Mouse (Mus musculus): Measurements from ENCODE around the gene Capn8.
A peak's percentile ranks its signal among the peaks of the same experiment; 100 is the strongest.
"Not testable (repeated sequence)": the region's sequence is repeated elsewhere in the genome, so short reads cannot be mapped to it uniquely, and the experiment has no call there.

The Capn8 gene

DNA sequence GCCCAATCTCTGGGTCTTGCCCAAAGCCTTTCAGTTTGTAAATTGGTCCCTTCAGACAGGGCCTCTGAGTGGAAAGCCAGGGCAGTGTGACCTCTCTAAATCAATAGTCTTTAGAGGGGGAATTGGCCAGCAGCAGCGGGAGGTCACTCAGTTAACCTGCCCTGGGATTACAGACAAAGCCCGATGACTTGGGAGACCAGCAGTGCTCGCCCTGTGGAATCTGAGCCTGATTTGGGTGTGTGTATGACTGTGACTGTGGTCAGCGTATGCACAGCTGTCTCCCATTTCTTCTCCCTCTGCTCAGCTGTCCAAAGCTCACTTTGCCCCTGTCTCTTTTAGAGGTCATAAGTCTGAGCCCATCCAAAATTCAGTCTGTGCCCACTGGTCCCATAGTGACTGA is 55.7 kb downstream of the Capn8 start:
- no peak for DNase-seq

GRCm38 (mm10) chr1:182621256-182621655 is 56.4 kb downstream of the Capn8 start:
- no peak for DNase-seq

DNA sequence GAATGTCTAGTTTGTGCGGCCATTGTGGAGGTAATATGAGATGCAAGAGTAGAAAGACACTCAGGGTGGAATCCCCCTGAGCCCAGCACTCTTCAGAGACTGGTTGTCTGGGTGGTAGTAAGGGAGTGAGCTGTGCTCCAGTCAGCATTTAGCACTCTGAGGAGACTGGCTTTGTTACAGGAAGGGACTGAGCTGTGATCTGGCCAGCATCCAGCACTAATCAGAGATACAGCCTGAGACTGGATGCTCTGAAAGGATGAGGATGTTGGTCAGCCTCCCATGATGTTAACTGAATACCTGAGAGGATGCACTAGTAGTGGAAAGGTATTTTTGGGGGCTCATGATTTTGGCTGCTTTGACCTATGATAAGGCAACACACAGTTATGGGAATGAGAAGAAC is 61.4 kb downstream of the Capn8 start:
- DNase-seq, result no peak

- DNase-seq, result no peak
Observed at GRCm38 (mm10) chr1:182629228-182629627, 64.4 kb downstream of the Capn8 start.

GRCm38 (mm10) chr1:182633712-182634294 is 69.0 kb downstream of the Capn8 start:
- no peak for DNase-seq

- DNase-seq, result no peak
Observed at GRCm38 (mm10) chr1:182639016-182639415, 74.2 kb downstream of the Capn8 start.

DNA sequence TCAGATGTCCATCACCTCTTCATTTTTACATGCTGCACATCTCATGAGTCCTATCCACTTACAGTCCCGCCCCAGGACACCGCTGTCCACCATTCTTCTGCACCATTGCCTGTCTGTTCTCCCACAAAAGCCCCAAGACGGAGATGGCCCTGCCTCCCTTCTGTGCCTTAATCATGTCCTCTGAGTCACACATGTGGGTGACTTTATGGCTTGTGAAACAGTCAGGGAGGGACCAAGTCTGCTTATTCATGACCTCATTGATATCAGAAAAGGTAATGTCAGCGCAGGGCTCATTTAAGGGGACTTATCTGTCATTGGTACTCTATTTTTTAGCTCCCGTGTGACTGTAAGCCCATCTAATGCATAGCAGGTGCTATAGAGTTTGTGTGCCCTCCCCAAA is 74.6 kb downstream of the Capn8 start:
- no peak for DNase-seq

GRCm38 (mm10) chr1:182640094-182640493 is 75.3 kb downstream of the Capn8 start:
- no peak for DNase-seq

- DNase-seq, result no peak
Observed at GRCm38 (mm10) chr1:182642779-182643178, 78.0 kb downstream of the Capn8 start.

GRCm38 (mm10) chr1:182644418-182644817 is 79.6 kb downstream of the Capn8 start:
- DNase-seq, result not testable (repeated sequence)

- no peak for DNase-seq
Observed at GRCm38 (mm10) chr1:182645211-182645668, 80.4 kb downstream of the Capn8 start.

DNA sequence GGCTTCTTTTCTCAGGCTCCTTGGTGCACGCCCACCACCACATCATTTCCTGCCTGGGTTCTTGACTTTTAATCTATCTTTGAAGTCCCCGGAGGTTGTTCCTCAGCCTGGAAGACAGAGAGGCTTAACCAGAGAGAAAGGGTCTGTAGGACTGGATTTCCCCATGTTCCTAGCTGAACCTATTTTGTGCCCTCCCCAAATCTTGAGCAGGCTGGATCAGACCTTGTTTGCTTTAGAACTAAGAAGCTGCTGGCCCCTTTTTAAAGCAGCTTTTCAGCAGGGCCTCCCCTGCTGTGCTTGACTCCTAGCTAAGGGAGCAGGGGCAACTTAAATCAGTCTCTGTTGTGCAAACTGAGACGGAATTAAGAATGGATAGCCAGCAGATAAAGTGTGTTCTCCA is 82.0 kb downstream of the Capn8 start:
- DNase-seq, result no peak

- peak; percentile 38 for DNase-seq
Observed at GRCm38 (mm10) chr1:182657760-182658159, 93.0 kb downstream of the Capn8 start.

GRCm38 (mm10) chr1:182660365-182660764 is 95.6 kb downstream of the Capn8 start:
- no peak for DNase-seq

DNA sequence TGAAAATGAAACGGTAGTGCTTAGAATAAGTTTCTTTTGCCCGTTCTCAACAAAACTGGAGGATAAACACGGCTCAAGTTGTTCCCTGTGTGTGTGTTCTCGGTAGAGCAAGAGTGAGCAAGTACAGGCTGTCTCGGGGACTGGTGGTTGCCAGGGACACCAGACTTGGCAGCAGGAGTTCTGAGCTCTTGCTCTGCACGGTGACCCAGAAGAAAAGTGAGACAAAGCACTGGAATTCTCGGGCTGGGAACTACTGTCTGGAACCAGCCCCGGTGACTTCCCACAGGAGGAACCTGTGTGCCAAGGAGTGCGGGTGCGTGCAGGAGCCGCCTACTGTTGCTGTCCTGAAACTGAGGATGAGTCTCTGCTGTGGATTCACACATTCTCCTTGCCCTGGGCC is 98.9 kb downstream of the Capn8 start:
- DNase-seq, result no peak

DNA sequence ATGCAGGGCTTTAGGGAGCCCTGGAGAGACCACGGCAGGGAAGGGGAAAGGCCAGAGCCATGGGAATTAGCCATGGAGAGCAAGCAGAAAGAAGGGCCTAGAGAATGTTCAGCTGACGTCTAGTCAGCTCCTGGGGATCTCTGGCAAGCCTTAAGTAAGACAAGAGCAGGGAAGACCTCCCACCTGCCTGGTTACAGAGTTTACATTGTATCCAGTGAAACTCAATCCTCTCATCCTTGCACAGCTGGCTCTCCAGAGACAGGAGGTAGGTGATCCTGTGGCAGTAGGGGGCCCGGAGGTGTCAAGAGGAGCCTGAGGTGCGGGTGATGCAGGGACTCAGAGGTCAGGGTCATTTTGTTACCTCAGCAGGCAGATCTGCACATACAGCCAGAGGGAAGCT is 100.0 kb downstream of the Capn8 start:
- no peak for DNase-seq

- no peak for DNase-seq
Observed at GRCm38 (mm10) chr1:182667281-182667680, 102.5 kb downstream of the Capn8 start.

- no peak for DNase-seq
Observed at GRCm38 (mm10) chr1:182669741-182670140, 104.9 kb downstream of the Capn8 start.

- no peak for DNase-seq
Observed at GRCm38 (mm10) chr1:182670563-182671342, 105.9 kb downstream of the Capn8 start.

DNA sequence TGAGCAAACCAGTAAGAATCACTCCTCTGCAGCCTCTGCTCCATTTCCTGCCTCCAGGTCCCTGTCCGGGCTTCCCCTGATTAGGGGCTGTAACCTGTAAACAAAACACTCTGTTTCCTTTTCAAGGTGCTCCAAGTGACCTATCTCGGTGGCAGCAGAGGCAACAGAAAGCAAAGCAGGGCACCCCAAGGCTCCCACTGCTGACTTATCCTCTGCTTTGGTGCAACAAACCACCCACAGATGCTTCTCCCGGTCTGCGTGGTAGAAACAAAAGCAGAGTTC is 106.5 kb downstream of the Capn8 start:
- no peak for DNase-seq

DNA sequence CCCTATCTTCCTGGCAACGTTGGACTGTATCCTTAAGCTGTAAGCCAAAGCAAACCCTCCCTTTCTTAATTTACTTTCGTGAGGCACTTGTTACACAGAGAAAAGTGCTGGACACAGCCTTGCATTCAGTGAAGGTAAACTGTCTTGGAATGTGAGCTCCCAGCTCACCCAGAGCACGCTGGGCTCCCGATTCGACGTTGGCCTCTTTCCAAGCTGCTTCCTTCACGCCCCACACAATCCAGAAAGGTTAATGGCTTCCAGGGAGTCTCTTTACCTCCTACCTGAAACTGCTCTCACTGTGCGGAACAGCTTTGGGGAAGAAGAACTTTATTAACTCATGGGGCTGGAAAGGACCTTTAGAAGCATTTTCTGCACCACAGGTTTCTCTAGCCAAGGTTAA is 110.5 kb downstream of the Capn8 start:
- no peak for DNase-seq

DNA sequence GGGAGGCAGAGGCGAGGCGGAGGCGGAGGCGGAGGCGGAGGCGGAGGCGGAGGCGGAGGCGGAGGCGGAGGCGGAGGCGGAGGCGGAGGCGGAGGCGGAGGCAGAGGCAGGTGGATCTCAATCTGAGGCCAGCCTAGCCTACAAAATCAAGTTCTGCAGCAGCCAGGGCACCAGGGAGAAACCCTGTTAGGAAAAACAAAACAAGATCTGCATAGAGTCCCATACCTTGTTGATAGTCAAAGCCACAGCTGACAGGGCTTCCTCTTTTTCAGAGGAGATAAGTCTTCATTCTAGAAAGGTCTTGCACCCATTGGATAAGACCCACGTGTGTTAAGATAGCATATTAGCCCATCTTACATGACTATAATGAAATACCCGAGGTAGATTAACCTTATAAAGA is 113.3 kb downstream of the Capn8 start:
- DNase-seq, result no peak

DNA sequence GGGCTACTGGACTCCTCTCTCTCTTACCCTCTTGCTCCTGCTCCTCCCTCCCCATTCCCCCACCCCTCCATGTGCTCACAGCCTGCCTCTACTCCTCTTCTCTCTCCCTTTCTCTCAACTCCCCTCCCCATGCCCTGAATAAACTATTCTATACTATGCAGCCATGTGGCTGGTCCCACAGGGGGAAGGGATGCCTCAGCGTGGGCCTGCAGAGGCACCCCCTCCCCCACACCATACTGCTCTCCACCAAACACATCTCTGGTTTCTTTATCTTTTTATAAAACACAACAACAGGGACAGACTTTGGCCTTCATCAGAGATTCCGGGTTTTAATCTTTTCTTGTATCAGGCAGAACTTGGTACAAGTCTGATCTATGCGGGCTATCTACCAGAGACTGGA is 114.4 kb downstream of the Capn8 start:
- no peak for DNase-seq

DNA sequence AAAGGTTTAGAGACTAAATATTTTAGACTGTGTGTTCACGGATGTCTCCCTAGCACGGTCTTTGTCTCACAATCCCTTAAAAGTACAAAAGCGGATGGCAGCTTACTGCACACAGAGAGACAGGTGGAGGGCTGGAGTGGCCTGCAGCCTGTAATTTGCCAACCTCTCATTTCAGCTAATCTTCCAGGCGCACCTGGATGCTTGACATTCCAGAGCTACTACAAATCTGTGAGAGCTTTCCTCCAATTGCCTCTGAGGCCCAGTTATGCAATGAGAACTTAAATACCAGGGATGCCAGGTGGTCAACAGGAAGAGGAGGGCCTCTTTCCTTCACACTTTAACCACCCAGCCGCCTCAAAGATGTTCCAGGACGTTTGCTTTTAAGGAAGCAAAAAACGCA is 114.8 kb downstream of the Capn8 start:
- no peak for DNase-seq

Data from cerebellum, adult 9-10 months (tissue).